Mouse (Mus musculus) brain, embryonic 14.5 days (tissue): ENCODE data around the gene Anxa9. TPM values are rescaled to one million over a fixed set of nuclear protein-coding genes. Genes with fewer than 3 reads are reported as not detected.

Source experiments
- DNase-seq: peaks from one replicate; pipeline ENCODE4 v3.0.0-alpha.2; 2011; ENCODE audit warnings: low read depth
- CTCF ChIP-seq: fragments of 200-500 bp; IDR thresholded peaks from 2 replicates; pipeline ENCODE4 v1.5.1; 2012; ENCODE audit warnings: inconsistent platforms, mild to moderate bottlenecking, moderate library complexity, borderline replicate concordance; ENCODE audit not compliant: insufficient read depth, insufficient read length; ENCODE audit errors: extremely low read depth
- POLR2A ChIP-seq: fragments of 200-500 bp; IDR thresholded peaks from 2 replicates; pipeline ENCODE4 v1.6.1; 2012; ENCODE audit warnings: mild to moderate bottlenecking, inconsistent platforms, borderline replicate concordance; ENCODE audit not compliant: poor library complexity, insufficient read depth, insufficient read length, severe bottlenecking; ENCODE audit errors: extremely low read depth
- polyA plus RNA-seq: library from polyadenylated mRNA; depleted of rRNA; stranded (reverse); fragments of >200 nt; gene quantifications from 2 replicates; pipeline ENCODE4 v1.2.3, GENCODE M21; 2012

Gene Anxa9
- polyA plus RNA-seq, 1 experiment, result 1.4 TPM

DNA sequence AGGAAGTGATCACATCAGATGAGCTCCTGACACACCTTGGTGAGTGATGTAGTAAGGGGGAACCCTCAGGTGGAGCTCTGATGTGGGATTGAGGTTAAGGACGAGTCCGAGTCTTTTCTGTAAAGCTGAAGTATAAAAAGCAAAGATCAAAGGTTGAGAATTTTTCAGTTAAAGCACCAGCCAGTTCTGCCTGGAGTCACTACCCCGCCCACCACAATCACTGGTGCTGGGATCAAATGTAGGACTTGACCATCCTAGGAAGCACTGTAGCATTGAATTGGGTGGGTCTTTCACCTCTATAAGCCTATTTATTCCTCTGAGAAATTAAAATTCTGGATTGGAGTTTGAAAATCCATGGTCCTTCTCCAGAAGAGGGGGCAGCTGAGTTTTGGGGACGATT, 15.9 kb downstream of the Anxa9 start:
- no peak for DNase-seq
- TF ChIP-seq POLR2A (no peak), CTCF (no peak)

DNA sequence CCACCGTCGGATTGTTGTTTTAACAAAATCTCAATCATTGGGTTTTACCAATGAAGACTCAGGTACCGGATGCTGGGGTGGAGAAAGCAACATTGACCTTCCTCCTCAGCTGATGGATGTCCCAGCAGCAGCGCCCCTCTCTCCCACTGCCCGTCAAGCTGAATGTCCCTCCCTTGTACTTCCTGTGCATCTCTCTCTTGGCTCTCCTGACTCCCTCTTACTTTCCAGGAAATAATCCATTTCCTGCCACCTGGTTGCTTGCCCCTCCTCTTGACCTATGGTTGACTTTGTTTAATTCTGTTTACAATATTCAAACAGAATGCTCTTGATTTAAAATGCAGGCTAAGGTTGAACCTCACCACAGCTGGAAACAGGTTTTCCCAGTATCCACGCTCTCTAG, 16.8 kb downstream of the Anxa9 start:
- TF ChIP-seq CTCF (no peak), POLR2A (no peak)
- no peak for DNase-seq

DNA sequence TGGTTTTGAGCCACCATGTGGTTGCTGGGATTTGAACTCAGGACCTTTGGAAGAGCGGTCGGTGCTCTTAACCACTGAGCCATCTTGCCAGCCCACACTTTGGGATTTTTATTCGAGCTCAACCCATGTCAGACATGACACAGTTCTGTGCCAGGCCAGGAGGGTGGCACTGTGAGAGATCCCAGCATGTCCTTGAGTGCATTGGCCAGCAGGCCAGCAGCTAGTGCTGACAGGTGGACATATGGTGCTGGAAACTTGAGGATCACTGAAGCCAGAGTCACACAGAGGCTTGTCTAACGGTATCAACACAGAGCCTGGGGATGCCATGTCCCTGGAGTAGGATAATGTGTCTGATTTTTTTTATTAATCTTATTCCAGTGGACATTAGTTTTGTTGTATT, 17.6 kb downstream of the Anxa9 start:
- DNase-seq, result no peak
- TF ChIP-seq CTCF (no peak), POLR2A (no peak)

DNA sequence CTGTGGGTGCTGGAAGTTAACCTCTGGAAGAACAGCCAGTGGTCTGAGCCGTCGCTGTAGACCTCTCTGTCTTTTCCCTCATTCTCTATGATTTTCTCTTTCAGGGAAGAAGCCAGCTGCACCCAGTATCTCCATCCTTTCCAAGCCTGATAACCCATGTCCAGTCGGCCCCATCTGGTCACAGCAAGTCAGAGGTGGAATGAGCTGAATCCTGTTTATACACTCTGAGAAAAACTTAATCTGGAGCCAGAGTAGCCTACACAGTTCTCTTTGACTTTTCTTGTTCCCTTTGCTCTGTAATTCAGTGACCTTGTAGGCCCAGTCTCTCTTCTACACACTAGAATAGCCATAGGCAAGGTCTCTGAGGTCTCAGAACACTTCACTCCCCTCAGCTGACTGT, 19.4 kb downstream of the Anxa9 start:
- no peak for DNase-seq
- no peak for TF ChIP-seq POLR2A
- TF ChIP-seq CTCF, result no peak

DNA sequence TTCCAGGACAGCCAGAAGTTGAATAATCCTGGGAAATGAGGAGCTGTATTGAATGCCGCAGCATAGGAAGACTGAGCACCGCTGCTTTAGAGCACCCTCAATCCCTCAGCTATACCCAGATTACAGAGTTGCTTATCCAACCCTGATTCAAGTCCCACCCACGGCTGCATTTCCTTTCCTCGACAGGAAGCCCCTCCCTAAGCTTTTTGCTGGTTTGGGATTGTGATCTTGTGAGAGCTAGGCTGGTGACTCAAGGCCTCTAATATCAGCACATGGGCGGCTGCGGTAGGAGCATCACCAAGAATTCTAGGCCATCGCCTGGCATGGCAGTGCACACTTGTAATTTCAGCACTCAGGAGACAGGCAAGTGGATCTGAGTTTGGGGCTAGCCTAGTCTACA, 20.5 kb downstream of the Anxa9 start:
- no peak for DNase-seq
- TF ChIP-seq CTCF (no peak), POLR2A (no peak)

DNA sequence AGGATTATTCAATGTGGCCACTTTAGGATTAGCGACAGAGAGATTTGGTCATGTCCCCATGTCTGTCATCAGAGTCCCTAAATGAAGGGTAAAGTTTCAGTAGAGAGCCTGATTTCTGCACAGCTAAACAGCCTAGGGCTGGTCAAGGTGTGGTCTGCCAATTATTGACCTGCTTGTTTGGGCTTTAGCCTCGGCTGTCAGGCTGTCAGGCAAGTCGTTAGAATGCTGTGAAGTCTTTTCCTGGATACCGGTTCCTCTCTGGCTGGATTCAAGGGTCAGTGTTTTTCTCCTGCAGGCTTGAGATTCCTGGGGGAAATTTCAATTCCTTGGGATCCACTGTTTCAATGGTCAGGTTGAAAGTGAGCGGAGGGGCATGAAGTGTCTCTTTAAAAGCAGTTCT, 21.0 kb downstream of the Anxa9 start:
- TF ChIP-seq CTCF (no peak), POLR2A (no peak)
- DNase-seq, result no peak

DNA sequence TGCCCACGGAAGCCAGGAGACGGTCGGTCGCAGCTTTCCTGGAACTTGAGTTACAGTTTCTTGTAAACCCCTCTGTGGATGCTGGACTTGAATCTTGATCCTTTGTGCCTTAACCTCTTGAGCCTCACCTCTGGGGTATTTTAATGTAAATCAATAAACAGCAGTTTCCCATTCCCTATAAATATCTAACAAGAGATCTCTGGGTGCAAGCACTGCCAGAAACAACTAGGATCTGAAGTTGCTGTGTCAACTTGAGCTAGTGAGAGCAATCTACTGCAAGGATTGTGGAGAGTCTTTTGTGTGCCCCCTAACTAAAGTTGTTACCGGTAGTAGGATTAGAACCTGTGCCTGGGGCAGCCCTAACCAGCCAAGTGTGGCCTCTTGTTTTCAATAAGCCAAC, 21.6 kb downstream of the Anxa9 start:
- no peak for TF ChIP-seq POLR2A
- no peak for TF ChIP-seq CTCF
- DNase-seq, result no peak

DNA sequence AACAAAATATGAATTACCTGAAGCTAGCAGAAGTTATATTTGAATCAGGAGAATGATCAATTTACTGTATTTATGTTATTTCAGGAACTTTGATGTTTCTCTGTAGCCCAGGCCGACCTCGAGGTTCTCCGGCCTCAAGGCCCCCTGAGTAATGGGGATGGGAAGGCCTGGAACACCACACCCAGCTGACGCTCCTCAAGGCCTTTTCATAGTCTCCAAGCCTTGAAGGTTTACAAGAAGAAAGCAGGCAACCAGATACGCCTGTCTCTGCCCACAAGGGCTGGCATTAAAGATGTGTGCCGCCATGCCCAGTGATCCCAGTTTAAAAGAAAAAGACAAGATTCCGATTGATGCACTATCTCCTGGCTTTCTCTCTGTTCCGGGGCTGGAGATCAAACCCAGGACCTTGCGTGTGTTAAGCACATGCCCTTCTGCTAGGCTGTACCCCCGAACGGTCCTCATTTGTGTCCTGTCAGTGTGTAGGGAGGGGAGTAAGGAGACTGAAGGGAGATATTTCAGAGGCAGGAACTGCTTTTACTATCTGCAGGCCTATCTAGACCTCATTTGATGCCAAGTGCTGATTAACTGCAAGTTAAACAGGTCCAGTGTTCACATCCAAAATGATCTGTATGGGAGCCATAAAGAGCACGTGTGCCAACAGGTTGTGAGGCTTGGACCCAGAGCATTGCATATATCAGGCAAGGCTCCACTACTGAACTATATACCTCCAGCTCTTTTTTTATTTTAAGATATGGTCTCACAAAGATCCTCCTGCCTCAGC, 22.3 kb downstream of the Anxa9 start:
- DNase-seq, result no peak
- TF ChIP-seq CTCF (no peak), POLR2A (no peak)

DNA sequence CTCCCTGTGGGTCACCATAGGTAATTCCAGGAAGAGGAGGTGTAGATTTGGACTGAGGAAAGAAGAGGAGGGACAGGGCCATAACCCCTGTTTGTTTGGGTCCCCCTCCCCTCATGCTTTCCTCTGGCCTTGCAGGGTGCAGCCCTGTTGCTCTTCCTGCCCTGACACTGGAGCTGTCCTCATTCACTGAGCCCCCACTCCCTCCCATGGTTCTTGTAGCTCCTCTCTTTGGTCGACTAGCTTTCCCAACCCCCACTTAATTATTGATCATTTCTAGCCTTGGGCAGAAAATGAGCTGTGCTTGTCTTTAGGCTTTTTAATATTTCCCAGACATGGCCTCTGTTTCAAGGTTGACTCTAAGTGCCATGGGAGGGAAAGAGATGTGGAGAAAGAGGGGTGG, 22.9 kb downstream of the Anxa9 start:
- TF ChIP-seq CTCF (no peak), POLR2A (no peak)
- no peak for DNase-seq

DNA sequence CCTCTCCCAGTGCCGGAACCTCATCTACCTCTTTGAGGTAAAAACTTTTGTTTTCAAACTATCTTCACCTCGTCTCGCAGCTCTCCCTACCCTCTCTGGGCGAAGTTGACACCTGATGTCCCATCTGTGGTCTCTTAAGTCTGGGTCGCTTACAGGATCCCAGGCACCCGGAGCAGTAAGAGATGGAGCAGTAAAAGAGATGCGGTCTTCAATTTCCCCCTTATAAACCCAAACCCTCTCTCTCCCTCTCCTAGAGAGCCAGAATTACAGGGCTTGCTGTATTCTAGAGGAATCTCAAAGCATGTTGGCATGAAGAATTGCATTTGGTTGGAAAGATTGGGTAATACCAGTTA, 23.4 kb downstream of the Anxa9 start:
- DNase-seq, result no peak
- TF ChIP-seq CTCF (no peak), POLR2A (no peak)

DNA sequence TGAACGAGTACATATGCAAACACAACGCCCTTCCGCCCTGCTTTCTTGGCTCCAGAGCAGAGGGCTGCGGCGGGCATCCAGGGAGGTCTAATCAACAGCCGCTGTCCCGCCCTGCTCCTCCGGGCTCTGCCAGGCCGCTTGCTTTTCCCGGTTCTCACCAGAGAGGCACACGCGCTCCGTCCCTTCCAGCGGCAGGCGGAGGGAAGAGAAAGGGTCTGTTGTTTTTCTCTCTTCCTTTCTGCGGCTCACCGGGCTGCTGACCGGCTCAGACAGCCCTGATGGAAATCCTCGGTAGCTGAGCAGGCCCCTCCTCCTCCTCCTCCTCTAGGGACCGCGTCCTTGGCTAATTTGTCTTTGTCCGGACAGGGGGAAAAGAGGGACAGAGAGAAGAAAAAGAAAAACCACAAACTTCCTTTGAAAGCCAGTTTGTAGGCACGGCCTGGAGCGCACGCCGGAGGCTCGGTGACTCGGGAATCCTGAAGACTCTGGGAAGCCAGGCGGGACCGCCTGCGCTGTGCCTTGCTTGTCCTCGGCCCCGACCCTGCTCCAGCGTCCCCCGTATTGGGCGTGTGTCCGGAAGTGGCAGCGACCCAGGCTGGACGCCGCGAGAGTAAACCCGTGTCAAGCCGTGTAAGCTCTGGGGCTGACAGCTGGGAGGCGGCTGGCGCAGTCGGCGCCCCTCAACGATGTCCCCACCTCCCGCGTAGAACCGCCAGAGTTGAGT, 23.9 kb downstream of the Anxa9 start:
- DNase-seq, result peak; percentile 91
- TF ChIP-seq CTCF (peak; percentile 24; the same call in 1 of the 2 replicates), POLR2A (peak; percentile 53; the same call in 1 of the 2 replicates)
